Mouse (Mus musculus) frontal cortex, adult 2 months (tissue): ENCODE data around the gene Slc7a4. TPM values are rescaled to one million over a fixed set of nuclear protein-coding genes. Genes with fewer than 3 reads are reported as not detected.
"Not testable (repeated sequence)": the region's sequence is repeated elsewhere in the genome, so short reads cannot be mapped to it uniquely, and the experiment has no call there.

Experiments
- DNase-seq, 2 experiments: peaks; one replicate each; pipeline ENCODE4 v3.0.0; 2022; ENCODE audit warnings: low spot score in 1 of 2; ENCODE audit errors: extremely low spot score in 1 of 2
- polyA plus RNA-seq: library from polyadenylated mRNA; depleted of rRNA; stranded (reverse); fragments of >200 nt; gene quantifications from 2 replicates; pipeline ENCODE4 v1.2.3, GENCODE M21; 2012; rRNA removed

Gene Slc7a4
- polyA plus RNA-seq: 65.2 and 82.2 TPM in 2 replicates

DNA sequence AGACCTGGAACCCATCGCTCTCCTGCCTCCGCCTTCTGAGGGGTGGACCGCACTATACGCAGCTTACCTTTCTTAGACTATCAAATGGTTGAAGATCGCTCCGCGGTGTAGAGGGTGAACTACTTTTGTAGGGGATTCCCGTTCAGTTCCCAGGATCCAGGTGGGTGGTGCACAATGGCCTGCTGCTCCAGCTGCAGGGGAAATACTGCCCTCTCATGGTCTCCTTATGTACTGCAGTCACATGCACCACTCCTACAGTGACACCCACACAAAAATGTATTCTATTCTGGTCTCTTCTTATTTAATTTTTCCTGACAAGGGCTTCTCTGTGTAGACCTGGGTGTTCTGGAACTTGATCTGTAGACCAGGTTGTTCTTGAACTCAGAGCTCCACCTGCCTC is at the start of gene Slc7a4:
Slc7a4 (minus strand) TSS at position 151 of the 400 bp plus-strand sequence.
- DNase-seq: no peak

DNA sequence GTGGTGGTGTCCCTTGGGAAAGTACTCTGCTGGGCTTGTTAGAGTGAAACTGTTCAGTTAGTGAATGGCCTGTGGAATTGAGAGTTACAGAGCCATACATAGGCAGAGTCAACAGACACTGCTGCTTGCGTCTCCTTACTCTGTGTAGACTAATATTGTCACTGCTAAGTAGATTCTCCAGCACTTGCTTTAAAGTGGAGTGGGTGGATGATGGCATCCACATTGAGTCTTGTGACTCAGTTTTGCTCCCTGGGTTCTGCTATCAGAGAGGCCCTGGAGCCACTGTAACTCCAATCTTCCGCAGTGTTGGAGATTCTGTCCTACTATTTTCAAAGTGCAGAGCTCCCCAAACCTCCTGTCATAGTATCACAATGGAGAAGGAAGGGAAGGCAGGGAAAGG is 49.6 kb upstream of the Slc7a4 start:
- no peak for DNase-seq

DNA sequence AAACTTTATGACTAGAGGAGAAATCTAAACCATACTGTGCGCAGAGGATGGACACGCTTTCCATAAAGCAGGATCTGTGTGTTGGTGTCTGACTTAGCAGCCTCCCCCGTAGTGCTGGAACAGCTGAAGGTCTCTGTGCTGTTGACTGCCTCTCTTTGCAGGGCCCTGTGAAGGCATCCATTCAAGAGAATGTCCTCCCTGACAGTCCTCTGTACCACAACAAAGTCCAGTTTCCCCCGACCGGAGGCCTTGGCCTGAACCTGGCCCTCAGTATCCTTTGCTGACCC is 43.2 kb upstream of the Slc7a4 start:
- DNase-seq: no peak

DNA sequence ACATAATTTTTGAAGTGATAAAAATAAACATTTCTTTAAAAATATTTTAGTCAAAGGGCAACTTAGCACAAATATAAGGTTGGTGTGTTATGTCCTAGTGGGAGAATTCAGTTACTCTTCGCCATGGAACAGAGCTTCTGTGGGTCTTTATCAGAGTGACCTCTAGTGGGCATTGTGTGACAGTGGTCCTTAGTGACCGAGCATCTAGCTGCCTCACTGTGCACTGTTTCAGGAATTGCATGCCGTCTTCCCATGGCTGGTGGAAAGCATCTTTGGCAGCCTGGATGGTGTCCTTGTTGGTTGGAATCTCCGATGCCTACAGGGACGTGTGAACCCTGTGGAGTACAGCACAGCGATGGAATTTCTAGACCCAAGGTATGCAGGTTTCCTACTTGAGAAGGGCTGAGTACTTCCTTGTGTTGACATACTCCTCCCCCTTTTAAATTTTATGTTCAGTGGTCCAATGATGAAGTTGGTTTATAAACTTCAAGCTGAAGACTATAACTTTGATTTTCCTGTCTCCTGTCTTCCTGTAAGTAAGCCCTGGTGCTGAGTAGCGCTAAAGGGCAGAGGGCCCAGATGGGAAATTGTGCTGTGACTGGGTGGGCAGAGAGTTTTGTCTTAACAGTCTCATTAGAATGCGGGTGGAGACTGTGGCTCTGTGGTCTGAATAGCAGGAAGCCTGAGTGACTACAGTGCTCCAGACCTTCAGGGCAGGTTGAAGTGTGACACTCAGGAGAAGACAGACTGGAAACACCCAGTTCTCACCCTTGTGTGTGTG is 42.7 kb upstream of the Slc7a4 start:
- DNase-seq: no peak

DNA sequence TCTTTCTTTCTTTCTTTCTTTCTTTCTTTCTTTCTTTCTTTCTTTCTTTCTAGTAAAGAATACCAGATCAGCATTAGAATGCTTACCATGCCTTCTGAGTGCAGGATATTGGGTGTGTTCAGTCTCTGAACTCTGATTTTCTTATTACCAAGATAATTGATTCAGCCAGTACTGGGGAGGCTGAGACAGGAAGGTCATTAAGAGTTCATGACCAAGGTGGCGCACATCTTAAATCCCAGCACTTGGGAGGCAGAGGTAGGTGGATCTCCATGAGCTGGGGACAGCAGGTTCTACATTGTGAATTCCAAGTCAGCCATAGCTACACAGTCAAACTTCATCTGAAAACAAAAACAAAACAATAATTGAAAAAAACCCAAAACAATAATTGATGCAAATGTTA is 38.9 kb upstream of the Slc7a4 start:
- no peak for DNase-seq

DNA sequence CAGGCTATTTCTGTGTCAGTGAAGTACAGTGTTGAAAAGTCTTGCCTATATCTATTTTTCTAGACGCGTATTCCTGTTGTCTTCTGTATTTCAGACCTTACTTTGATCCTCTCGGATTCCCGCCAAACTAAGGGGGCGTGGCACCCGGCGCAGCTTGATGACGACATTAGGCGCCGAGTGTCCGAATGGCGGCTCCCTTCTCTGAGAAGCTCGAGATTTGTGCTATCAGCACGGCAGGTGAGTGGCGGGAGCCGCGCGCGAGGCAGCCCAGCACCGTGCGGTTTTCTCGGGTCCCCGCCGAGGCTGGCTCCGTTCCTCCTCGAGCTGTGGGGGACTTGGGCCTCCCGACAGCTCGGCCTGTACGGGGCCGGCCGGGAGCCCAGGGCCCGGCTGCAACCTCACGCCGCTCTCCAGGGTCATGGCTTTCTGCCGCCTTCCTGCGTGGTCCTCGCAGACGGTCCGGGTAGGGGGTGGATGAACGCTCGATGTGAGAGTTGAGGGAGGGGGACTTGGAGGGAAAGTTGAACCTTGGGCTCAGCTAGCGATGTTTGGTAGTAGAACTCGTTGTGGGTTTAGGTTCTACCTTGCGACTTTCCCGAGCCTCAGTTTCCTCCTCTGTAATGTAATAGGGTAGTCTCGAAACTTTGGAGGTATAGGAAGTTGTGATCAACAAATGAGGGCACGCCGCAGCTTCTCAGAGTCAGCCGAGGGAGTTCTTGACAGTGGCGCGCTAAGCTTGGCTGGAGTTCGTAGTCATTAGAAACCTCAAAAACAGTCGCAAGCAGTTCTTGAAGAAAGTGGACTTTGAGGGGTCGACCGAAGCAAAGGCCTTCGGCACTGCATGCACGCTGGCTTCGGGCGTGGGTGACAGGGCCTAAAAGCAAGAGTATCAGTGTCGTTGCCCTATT is 36.4 kb upstream of the Slc7a4 start, which contains the start of gene Smpd4:
Smpd4 (plus strand) TSS at position 157 of the 908 bp plus-strand sequence.
- peak in 1 of 2 experiments; percentile 96 for DNase-seq

DNA sequence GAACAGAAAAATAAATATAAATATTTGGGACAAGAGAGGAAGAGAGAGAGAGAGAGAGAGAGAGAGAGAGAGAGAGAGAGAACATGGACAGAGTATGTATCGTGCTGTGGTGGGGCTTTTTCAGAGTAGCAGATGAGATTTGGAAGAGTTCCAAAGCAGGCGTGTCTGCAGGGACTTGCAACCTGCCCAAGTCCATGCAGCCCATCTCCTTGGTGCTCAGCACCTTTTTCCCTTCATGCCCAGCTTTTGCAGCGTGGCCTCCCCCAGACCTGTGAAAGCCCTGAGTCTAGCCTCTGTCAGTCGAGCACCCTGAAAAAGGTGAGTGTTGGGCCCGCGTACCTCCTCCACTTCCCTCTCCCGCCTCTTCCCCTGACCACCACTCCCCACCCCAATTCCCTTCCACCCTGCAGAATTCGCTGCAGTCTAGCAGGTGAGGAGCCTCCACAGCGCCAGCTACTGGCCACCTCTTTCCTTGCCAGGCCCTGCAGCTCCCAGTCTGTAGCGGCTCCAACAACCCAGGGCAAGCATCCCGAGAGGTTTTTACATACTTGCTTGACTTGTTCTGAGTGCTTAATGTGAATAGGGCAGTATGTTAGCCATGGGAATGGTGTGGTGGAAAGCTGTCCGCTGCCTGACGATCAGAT is 35.0 kb upstream of the Slc7a4 start:
- peak in 1 of 2 experiments; percentile 68 for DNase-seq

DNA sequence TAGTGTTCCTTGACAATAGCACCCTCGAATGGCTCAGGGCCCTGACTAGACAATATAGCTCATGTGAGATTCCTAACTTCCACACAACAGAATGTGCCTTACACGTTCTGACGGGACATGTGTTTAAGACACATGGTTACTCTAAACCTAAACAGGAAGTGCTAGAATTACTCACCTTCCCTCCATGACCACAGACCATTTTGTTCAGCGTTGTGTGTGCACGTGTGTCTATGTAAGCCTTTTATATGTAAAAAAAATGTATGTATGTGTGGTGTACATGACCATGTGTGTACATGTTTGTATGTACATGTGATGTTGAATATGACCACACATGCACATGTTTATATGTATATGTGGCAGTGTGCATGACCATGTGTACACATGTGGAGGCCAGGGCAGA is 33.2 kb upstream of the Slc7a4 start:
- DNase-seq: no peak

DNA sequence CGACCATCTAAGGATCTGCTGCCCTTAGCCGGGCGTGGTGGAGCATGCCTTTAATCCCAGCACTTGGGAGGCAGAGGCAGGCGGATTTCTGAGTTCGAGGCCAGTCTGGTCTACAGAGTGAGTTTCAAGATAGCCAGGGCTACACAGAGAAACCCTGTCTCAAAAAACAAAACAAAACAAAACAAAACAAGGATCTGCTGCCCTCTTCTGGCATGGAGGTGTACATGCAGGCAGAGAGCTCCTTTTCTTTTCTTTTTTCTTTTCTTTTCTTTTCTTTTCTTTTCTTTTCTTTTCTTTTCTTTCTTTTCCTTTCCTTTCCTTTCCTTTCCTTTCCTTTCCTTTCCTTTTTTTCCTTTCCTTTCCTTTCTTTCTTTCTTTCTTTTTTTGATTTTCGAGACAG is 31.7 kb upstream of the Slc7a4 start:
- not testable (repeated sequence) for DNase-seq

DNA sequence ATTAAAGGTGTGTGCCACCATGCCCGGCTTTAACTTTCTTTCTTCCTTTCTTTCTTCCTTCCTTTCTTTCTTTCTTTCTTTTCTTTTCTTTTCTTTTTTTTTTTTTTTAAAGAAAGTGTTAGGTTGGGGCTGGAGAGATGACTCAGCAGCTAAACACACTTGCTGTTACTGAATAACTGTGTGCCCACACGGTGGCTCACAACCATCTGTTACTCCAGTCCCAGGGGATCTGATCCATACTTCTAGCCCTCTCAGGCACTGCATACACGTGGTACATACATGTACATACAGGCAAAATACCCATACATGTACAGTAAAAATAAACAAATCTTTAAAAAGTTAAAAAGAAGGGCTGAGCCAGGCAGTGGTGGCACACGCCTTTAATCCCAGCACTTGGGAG is 28.4 kb upstream of the Slc7a4 start:
- peak in 1 of 2 experiments; percentile 61 for DNase-seq

DNA sequence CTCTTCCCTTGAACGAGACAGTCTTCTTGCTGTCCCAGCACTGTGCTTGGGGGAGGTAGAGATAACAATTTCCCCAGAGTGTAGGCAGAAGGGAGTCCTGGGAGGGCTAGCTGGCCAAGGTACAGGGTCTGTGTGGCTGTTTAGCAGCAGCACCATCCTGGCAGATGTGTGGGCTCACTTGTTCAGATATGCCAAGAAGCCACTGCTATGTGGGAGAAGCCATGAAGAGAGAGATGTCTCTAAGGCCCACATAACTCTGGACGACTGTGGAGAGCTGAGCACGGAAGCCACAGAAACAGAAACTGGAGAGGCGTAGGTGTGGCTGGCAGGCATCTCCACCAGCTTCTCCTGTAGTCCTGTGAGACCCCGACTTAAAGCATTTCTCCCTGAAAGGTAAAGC is 22.7 kb upstream of the Slc7a4 start:
- DNase-seq: peak; percentile 18 to 32

DNA sequence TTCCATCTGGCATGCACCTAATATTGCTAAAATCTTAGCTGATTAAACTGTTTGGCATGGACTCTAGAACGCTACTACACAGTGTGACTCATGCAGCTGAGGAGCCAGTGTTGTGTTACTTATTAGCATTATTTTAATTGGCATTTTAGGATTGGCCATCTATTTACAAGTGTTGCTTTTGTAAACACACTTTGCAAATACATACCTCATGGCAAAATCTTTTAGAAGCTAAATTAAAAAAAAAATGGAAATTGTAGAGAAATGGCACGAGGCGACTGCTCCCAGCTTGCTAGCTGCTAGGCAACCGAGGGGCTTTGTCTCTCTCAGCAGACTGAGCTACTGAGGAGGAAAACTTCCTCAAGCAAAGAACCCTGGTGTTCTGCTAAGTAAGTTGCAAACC is 21.9 kb upstream of the Slc7a4 start:
- DNase-seq: no peak

DNA sequence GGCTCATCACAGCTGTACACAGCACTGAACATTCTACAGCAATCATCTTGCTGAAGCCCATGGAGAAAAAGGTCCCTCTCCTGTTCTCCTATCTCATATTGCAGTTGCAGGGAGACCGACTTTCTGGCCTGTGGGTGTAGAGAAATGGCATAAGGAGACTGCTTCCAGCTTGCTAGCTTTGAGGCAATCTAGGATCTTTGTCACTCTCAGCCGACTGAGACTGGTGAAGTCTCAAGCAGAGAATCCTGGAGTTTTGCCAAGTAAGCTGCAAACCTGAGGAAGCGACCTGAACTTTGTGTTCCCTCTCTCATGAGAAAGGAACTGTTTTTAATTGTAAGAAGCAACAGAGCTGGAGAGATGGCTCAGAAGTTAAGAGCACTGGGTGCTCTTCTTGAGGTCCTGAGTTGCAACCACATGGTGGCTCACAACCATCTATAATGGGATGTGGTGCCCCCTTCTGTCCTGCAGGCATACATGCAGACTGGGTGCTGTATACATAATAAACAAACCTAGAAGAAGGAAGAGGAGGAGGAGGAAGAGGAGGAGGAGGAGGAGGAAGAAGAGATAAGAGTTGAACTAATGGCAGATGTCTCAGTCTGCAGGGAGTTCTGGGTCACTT is 18.0 kb upstream of the Slc7a4 start:
- DNase-seq: no peak

DNA sequence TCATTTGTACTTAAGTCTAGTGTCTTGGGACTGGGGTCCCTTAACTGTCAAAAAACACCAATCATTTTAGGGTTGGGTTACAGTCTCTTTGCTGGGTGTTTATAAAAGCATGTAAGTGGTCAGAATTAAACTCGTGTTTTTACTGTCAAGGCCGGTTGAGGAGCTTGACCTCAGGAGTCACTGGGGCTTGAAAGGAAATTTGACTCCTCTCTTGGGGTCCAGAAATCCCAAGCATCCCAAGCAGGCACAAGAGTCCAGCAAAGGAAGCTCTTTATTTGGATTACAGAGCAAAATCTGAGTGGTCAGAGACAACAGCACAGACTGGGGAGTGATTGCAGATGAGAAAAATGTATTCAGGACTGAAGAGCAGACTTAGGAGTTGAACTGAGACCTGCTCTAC is 7.7 kb upstream of the Slc7a4 start:
- no peak for DNase-seq

DNA sequence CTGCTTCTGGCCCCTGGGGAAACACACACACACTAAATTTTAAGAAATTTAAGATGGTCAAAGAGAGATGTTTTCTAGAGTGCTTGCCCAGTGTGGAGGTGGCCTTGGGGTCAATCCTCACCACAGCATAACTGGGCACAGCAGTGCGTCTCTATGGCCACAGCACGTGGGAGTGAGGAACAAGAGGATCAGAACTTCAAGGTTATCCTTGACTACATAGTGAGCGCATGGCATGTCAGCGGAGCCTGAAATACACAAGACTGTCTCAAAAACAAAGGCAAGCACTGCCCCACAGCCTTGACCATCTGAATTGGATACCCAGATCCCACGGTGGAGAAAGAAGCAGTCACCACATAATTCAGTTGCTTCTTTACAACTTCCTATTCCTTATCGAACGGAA is 1.5 kb upstream of the Slc7a4 start:
- DNase-seq: no peak

DNA sequence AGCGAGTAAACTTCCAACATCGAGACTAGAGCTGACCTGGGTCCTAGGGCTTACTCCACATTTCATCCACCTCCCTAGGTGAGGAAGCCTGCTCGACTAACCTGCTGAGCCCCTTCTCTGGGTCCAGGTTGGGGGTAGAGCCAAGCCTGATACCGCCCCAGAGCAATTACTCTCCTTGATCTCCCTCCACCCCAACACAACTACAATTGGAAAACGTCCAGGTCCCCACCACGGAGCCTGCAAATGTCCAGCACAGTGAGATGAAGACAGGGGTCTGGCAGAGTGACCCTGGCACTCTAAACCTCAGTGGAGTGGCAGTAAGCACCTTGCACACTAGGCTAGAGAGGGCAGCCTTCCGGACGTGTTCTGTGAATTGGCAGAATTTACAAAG is 6.2 kb downstream of the Slc7a4 start:
- DNase-seq: no peak

DNA sequence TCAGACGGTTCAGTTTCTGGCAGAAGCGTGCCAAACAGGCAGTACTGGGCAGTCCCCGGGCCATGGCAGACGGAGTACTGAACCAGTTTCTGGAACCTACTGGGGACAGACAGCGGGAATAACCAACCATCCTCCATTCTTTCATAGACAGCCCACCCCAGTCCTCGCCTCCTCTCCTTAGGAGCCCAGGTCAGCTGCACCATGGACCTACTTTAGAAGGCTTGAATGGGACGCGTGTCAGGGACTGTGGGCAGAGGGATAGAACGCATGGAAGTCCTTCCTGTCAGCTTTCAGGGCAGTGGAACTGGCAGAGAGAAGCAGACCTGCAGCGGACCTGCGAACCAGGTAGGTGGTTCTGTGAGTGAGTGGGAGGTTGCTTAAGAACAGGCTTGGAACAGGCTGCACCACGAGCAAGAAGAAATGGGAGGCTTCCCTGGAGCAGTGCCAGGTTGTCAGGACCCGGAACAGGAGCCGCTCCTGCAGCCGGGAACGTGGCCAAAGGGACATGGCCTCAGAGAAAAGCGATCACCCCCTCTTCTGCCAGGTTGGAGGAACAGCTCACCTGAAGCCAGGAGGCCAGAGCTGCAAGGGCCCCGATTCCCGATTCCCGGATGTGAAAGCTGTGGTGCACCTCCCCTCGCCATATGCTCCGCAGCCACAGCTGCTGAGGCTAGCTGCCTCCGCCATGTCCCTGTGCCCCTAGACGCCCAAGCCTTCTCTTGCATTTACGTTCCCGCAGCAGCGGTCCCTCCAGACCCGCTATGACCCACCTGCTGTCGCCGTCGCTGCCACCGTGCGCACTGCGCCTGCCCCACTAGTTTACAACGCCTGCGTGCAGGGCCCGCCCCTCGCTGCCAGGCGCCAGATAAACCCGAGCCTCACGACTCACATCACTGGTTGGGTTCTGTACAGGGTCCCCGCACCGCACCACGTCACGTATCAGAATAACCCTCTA is 6.9 kb downstream of the Slc7a4 start:
- peak in 1 of 2 experiments; percentile 82 for DNase-seq

DNA sequence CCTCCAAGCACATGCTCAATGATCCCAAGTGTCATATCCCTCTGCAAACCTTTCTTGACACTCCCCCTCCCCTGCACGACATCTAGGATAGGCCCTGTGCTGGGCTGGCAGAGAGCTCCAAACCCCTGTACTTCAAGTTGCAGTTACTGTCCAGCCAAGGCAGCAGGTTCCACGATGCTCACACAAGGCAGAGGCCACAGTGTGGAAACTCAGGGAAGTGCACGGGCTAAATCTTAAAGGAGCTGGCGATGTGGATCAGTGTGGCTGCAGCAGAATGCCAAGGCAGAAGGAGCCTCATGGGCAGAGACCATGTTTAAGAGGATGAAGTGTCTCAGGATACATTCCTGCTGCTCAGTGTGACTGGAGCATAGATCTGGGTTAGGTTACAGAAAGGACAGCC is 16.8 kb downstream of the Slc7a4 start:
- DNase-seq: no peak

DNA sequence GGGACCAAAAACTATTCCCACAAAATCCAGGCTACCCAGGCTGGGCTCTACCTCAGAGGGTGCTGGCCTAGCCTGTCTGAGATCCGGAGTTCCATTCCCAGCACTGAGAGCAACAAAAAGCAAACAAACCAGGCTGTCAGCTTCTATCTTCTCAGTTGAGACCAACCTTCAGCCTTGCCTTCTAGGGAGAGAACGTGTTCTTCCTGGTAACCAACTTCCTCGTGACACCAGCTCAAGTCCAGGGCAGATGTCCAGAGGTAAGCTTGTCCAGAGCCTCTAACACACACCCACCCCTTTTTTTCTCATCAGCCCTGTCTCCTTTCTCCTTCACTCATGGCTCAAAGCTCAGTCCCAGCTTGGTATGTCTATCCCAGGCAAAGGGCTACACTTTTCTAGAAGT is 18.2 kb downstream of the Slc7a4 start:
- DNase-seq: no peak

DNA sequence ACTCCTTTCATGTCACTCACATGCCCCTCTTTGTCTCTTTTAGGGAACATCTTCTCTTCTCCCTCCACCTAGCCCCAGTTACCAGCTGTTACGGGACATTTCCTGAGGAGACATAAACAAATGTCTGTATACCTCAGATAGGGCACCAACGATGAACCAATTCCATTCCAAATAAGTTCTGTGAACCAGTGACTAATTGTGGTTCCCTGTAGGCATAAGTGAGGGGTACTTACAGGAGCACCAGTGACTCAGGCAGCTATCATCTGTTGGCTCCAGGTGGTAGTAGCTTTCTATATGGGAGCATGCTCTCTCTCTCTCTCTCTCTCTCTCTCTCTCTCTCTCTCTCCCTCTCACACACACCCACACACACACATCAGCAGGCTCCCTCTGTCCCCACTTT is 18.8 kb downstream of the Slc7a4 start:
- DNase-seq: peak in 1 of 2 experiments; percentile 55
